Mouse (Mus musculus) stomach, postnatal 0 days (tissue): ENCODE data around the gene Abi2.

Experiments
- CTCF ChIP-seq: IDR thresholded peaks from 2 replicates; pipeline ENCODE4 v1.5.1; 2016; ENCODE audit warnings: antibody characterized with exemption, low read depth, mild to moderate bottlenecking, moderate library complexity
- EP300 ChIP-seq: optimal IDR thresholded peaks from 2 replicates; pipeline ENCODE3; 2016; ENCODE audit warnings: antibody characterized with exemption

- peak; percentile 82 for TF ChIP-seq CTCF
- no peak for TF ChIP-seq EP300
Observed at GRCm38 (mm10) chr1:60428932-60429331, 19.5 kb downstream of the Abi2 start.
